Mouse (Mus musculus): ENCODE measurements around the gene Idh3g. TPM values are rescaled to one million over a fixed set of nuclear protein-coding genes. Genes with fewer than 3 reads are reported as not detected.

The Idh3g gene
- total and polyA plus RNA-seq, 3 experiments: 248 to 296 TPM; not detected in 1

- Histone ChIP-seq H3K27ac (ENCODE audit: control insufficient read depth, low read depth, low read length) (no peak overlapping the region), H3K36me3 (ENCODE audit: control insufficient read depth in 1 of 2, insufficient read depth in 2 of 2, low read length in 2 of 2) (no peaks in the 10 kb centered on the region; a peak in 2 of 4 replicates), H3K27me3 (ENCODE audit: control insufficient read depth in 1 of 2, insufficient read depth in 2 of 2, low read length in 2 of 2) (no peaks in the 10 kb centered on the region), H3K9ac (ENCODE audit: control insufficient read depth, low read depth, low read length, poor library complexity, severe bottlenecking) (no peak overlapping the region), H3K4me1 (ENCODE audit: control insufficient read depth in 1 of 2, insufficient read depth in 2 of 2, low read length in 2 of 2) (no peaks in the 10 kb centered on the region), H3K79me2 (ENCODE audit: control insufficient read depth, insufficient read depth, low read length, poor library complexity) (no peaks in the 10 kb centered on the region), H3K9me3 (replicated peaks; ENCODE audit: insufficient read depth, low read length) (no peaks in the 10 kb centered on the region), H3K4me3 (ENCODE audit: control insufficient read depth in 1 of 2, insufficient read depth in 1 of 2, low read depth in 2 of 2, low read length in 2 of 2) (no peak overlapping the region)
- DNase-seq (ENCODE audit: low read depth, low spot score): no peak
- TF ChIP-seq POLR2AphosphoS2 (IDR thresholded peaks at IDR 0.05; ENCODE audit: low read length) (peak; percentile 24; the same call in 1 of the 2 replicates), CTCF (IDR thresholded peaks at IDR 0.05 in 2 of 3, conservative IDR thresholded peaks at IDR 0.05 in 1 of 3; ENCODE audit: control insufficient read depth in 1 of 3, insufficient read depth in 1 of 3, low read depth in 2 of 3, low read length in 3 of 3, poor library complexity in 1 of 3, severe bottlenecking in 1 of 3) (no peak)
Observed at GRCm38 (mm10) chrX:73774802-73775483, 11.8 kb downstream of the Idh3g start.

GRCm38 (mm10) chrX:73774168-73774760 lies 12.4 kb downstream of the Idh3g start, which contains the start of gene Srpk3:
Srpk3 (plus strand) TSS chrX:73774405.
- Histone ChIP-seq H3K36me3 (ENCODE audit: control insufficient read depth in 1 of 2, insufficient read depth in 2 of 2, low read length in 2 of 2) (no peaks in the 10 kb centered on the region; a peak in 2 of 4 replicates), H3K4me1 (ENCODE audit: control insufficient read depth in 1 of 2, insufficient read depth in 2 of 2, low read length in 2 of 2) (no peaks in the 10 kb centered on the region), H3K4me3 (ENCODE audit: control insufficient read depth in 1 of 2, insufficient read depth in 1 of 2, low read depth in 2 of 2, low read length in 2 of 2) (no peak within 1 kb of the TSS), H3K27me3 (ENCODE audit: control insufficient read depth in 1 of 2, insufficient read depth in 2 of 2, low read length in 2 of 2) (no peaks in the 10 kb centered on the region), H3K27ac (ENCODE audit: control insufficient read depth, low read depth, low read length) (no peak within 1 kb of the TSS), H3K79me2 (ENCODE audit: control insufficient read depth, insufficient read depth, low read length, poor library complexity) (no peaks in the 10 kb centered on the region), H3K9me3 (replicated peaks; ENCODE audit: insufficient read depth, low read length) (no peaks in the 10 kb centered on the region), H3K9ac (ENCODE audit: control insufficient read depth, low read depth, low read length, poor library complexity, severe bottlenecking) (no peak within 1 kb of the TSS)
- no peak for DNase-seq (ENCODE audit: low read depth, low spot score)
- TF ChIP-seq USF1 (IDR thresholded peaks at IDR 0.05; ENCODE audit: low read depth, low read length): no peak
- no peak for TF ChIP-seq SMC3 (IDR thresholded peaks at IDR 0.05; ENCODE audit: low read depth, low read length)
- no peak for TF ChIP-seq TAL1 (IDR thresholded peaks at IDR 0.05; ENCODE audit: low read length)
- TF ChIP-seq RCOR1 (IDR thresholded peaks at IDR 0.05; ENCODE audit: low read depth, low read length): no peak

- Histone ChIP-seq H3K36me3 (ENCODE audit: control insufficient read depth in 1 of 2, insufficient read depth in 2 of 2, low read length in 2 of 2) (peaks cover 0 to 6% of the 10 kb centered on the region in 2 experiments; a peak in 2 of 4 replicates), H3K9ac (ENCODE audit: control insufficient read depth, low read depth, low read length, poor library complexity, severe bottlenecking) (no peak overlapping the region), H3K79me2 (ENCODE audit: control insufficient read depth, insufficient read depth, low read length, poor library complexity) (no peaks in the 10 kb centered on the region), H3K27ac (ENCODE audit: control insufficient read depth, low read depth, low read length) (no peak overlapping the region), H3K9me3 (replicated peaks; ENCODE audit: insufficient read depth, low read length) (no peaks in the 10 kb centered on the region), H3K4me3 (ENCODE audit: control insufficient read depth in 1 of 2, insufficient read depth in 1 of 2, low read depth in 2 of 2, low read length in 2 of 2) (no peak overlapping the region), H3K27me3 (ENCODE audit: control insufficient read depth in 1 of 2, insufficient read depth in 2 of 2, low read length in 2 of 2) (no peaks in the 10 kb centered on the region), H3K4me1 (ENCODE audit: control insufficient read depth in 1 of 2, insufficient read depth in 2 of 2, low read length in 2 of 2) (peaks cover 0 to 9% of the 10 kb centered on the region in 2 experiments; a peak in 2 of 4 replicates)
- TF ChIP-seq RAD21 (IDR thresholded peaks at IDR 0.05; ENCODE audit: low read depth, low read length) (peak; percentile 36), TCF12 (IDR thresholded peaks at IDR 0.05; ENCODE audit: low read depth, low read length) (no peak), CTCF (IDR thresholded peaks at IDR 0.05 in 2 of 3, conservative IDR thresholded peaks at IDR 0.05 in 1 of 3; ENCODE audit: control insufficient read depth in 1 of 3, insufficient read depth in 1 of 3, low read depth in 2 of 3, low read length in 3 of 3, poor library complexity in 1 of 3, severe bottlenecking in 1 of 3) (peak; percentile 36 to 64 (median 44))
- DNase-seq (ENCODE audit: low read depth, low spot score): peak; percentile 22
Observed at GRCm38 (mm10) chrX:73767267-73767666, 19.4 kb downstream of the Idh3g start.
